ENCODE assay signal across 8 mouse cellular contexts in the genomic region with DNA sequence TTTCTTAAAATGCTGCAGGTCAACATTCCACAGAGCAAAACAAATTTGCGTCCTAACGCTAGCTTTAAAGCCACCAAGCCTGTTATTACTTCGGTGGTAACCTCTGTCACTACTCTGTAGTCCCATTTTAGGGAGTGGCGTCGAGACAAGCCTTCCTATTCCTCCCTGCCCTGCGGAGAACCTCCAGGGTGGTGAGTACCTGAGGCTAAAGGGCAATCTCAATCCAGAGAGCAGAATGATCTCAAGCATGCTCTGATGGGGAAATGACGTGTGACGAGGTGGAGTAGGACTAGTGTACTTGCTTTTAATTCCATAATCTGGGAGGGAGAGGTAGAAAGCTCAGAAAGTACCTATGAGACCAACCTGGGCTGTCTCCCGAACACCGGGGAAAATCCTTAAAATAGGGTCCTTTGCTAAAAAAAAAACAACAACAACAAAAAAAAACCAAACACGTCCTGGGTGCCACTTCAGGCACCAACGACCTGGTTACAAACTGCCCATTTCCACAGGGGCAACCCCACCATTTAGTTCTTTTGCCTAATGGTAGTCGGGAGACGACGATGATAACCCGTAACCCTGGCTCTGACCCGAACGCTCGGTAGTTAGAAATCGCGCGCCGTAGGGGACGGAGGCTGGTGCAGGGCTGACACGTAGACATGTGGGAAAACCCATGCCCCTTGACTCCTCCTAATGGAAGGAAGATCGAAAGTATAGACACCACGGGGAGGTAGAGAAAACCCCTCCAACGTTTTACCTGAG. TPM values are rescaled to one million over a fixed set of nuclear protein-coding genes. Genes with fewer than 3 reads are reported as not detected.
DNase-seq lines count a peak whose midpoint lies in the region; ATAC-seq and TF ChIP-seq lines count a peak whose summit lies in the region.

No protein-coding gene starts in this region.

- no peak for TF ChIP-seq CTCF in liver, postnatal 0 days (IDR thresholded peaks at IDR 0.05; ENCODE audit: low read depth)

- 2% methylated on average over 28 of the region's 28 CpGs for whole genome bisulfite sequencing in liver, postnatal 0 days (ENCODE audit: insufficient replicate concordance)

- H3K27ac ChIP-seq in liver, postnatal 0 days (ENCODE audit: low read depth) = peak overlapping the region; percentile 95

- no peaks in the 10 kb centered on the region for H3K9me3 ChIP-seq in liver, postnatal 0 days (ENCODE audit: low read length)

- H3K36me3 ChIP-seq in liver, postnatal 0 days (replicated peaks; ENCODE audit: insufficient read depth, low read length) = peaks cover 36% of the 10 kb centered on the region

- H3K9ac ChIP-seq in liver, postnatal 0 days (replicated peaks) = peak overlapping the region; percentile 94

- no peaks in the 10 kb centered on the region for H3K27me3 ChIP-seq in liver, postnatal 0 days (ENCODE audit: insufficient read depth, low read length)

- ATAC-seq in CD4-positive, CD25-positive, alpha-beta regulatory T cell, adult 4 months = no peak
- ATAC-seq in liver, postnatal 0 days = peak; percentile 8

- peak overlapping the region; percentile 63 for H3K4me3 ChIP-seq in liver, postnatal 0 days (ENCODE audit: low read depth, low read length)

- H3K4me2 ChIP-seq in liver, postnatal 0 days (ENCODE audit: low read depth, low read length) = peak overlapping the region; percentile 81

- H3K4me1 ChIP-seq in liver, postnatal 0 days (ENCODE audit: insufficient read depth) = peaks cover 16% of the 10 kb centered on the region

- intact Hi-C loops in left cerebral cortex, postnatal 4 days (cut with DNase I) = no loop called here

- DNase-seq in CD4-positive, CD25-positive, alpha-beta regulatory T cell, adult 2 months (ENCODE audit: low read depth, low spot score) = peak; percentile 45
- DNase-seq in retina, postnatal 1 day = peak; percentile 12
- no peak for DNase-seq in retina, embryonic 14.5 days (ENCODE audit: low spot score)
- DNase-seq in induced T-regulatory cell, adult 2 months (ENCODE audit: low read depth) = peak; percentile 61
- DNase-seq in liver, postnatal 0 days = peak; percentile 37
- no peak for DNase-seq in left cerebral cortex, postnatal 4 days
- no peak for DNase-seq in spleen, postnatal 10 days (ENCODE audit: low spot score in 2 of 2)

- no peak for TF ChIP-seq EP300 in liver, postnatal 0 days (IDR thresholded peaks at IDR 0.05; ENCODE audit: low read depth)

RNA-seq across cellular contexts. Expression of a gene that starts 0.5 kb away (rescaled TPM):
- polyA plus RNA-seq in CD4-positive, CD25-positive, alpha-beta regulatory T cell, adult 4 months (2017; shearing (Covaris generic)) = 10 to 100 TPM; 59.8 to 82.8 TPM
- polyA plus RNA-seq in liver, postnatal 0 days (2015; fragmentation: Nextera tagmentation; extraction: Ambion mirVana) = 81.2 and 82.4 TPM in 2 replicates
- total RNA-seq in left cerebral cortex, postnatal 4 days (2021) = 10 to 100 TPM; 45.9 to 47.4 TPM

RNA-seq across cellular contexts. Expression of a gene that starts 0.5 kb away (rescaled TPM):
- 10 to 100 TPM; 44.9 to 53.5 TPM for polyA plus RNA-seq in CD4-positive, CD25-positive, alpha-beta regulatory T cell, adult 4 months (2017; shearing (Covaris generic))
- 10.0 and 15.9 TPM in 2 replicates for polyA plus RNA-seq in liver, postnatal 0 days (2015; fragmentation: Nextera tagmentation; extraction: Ambion mirVana)
- 10 to 100 TPM; 75.1 to 76.5 TPM for total RNA-seq in left cerebral cortex, postnatal 4 days (2021)

RNA-seq across cellular contexts. Expression of a gene that starts 5.8 kb away (rescaled TPM):
- polyA plus RNA-seq in CD4-positive, CD25-positive, alpha-beta regulatory T cell, adult 4 months (2017; shearing (Covaris generic)) = 10 to 100 TPM; 10.3 to 16.9 TPM
- polyA plus RNA-seq in liver, postnatal 0 days (2015; fragmentation: Nextera tagmentation; extraction: Ambion mirVana) = 3.4 and 4.8 TPM in 2 replicates
- total RNA-seq in left cerebral cortex, postnatal 4 days (2021) = 100 to 1,000 TPM; 285 to 292 TPM

RNA-seq across cellular contexts. Expression of a gene that starts 18.5 kb away (rescaled TPM):
- 10 to 100 TPM; 12.6 to 15.3 TPM for polyA plus RNA-seq in CD4-positive, CD25-positive, alpha-beta regulatory T cell, adult 4 months (2017; shearing (Covaris generic))
- polyA plus RNA-seq in liver, postnatal 0 days (2015; fragmentation: Nextera tagmentation; extraction: Ambion mirVana) = 15.6 and 16.9 TPM in 2 replicates
- 10 to 100 TPM; 59.8 to 69.2 TPM for total RNA-seq in left cerebral cortex, postnatal 4 days (2021)

RNA-seq across cellular contexts. Expression of a gene that starts 36.1 kb away (rescaled TPM):
- 10 to 100 TPM; 13.4 to 39.3 TPM for polyA plus RNA-seq in CD4-positive, CD25-positive, alpha-beta regulatory T cell, adult 4 months (2017; shearing (Covaris generic))
- polyA plus RNA-seq in liver, postnatal 0 days (2015; fragmentation: Nextera tagmentation; extraction: Ambion mirVana) = 14.3 and 15.6 TPM in 2 replicates
- 10 to 100 TPM; 37.4 to 38.8 TPM for total RNA-seq in left cerebral cortex, postnatal 4 days (2021)

Comparison
In these comparisons a context has a peak if more than half of its experiments do, and no peak if none do; other contexts are left out.
1. DNase-seq: peak in CD4-positive, CD25-positive, alpha-beta regulatory T cell, adult 2 months (single experiment), retina, postnatal 1 day (single experiment), induced T-regulatory cell, adult 2 months (single experiment) and liver, postnatal 0 days (single experiment); none in retina, embryonic 14.5 days (single experiment), left cerebral cortex, postnatal 4 days (single experiment) and spleen, postnatal 10 days (0 of 2).